Mouse (Mus musculus) stomach, postnatal 0 days (tissue): ENCODE results near the gene Yap1. TPM values are rescaled to one million over a fixed set of nuclear protein-coding genes. Genes with fewer than 3 reads are reported as not detected.

Source experiments
- ATAC-seq: fragments of 200-750 bp; cut with Nextera tagmentation; 2 replicates; pipeline ENCODE4 v1.8.0; 2017; ENCODE audit not compliant: low FRiP score, low TSS enrichment
- DNase-seq: peaks from one replicate; pipeline ENCODE4 v3.0.0-alpha.2; 2016; ENCODE audit warnings: low spot score
- H3K27ac ChIP-seq: fragments of 300-500 bp; sonication (generic); replicated peaks from 2 replicates; pipeline ENCODE4 v1.5.1; 2014; ENCODE audit warnings: mild to moderate bottlenecking, control low read depth
- H3K27me3 ChIP-seq: fragments of 300-500 bp; sonication (generic); 2 replicates; pipeline ENCODE4 v1.6.1; 2014; ENCODE audit warnings: low read length; ENCODE audit not compliant: control insufficient read depth, insufficient read depth
- H3K36me3 ChIP-seq: fragments of 300-500 bp; sonication (generic); 2 replicates; pipeline ENCODE4 v1.6.1; 2014; ENCODE audit warnings: low read length, mixed read lengths; ENCODE audit not compliant: control insufficient read depth, insufficient read depth
- H3K4me1 ChIP-seq: fragments of 300-500 bp; sonication (generic); replicated peaks from 2 replicates; pipeline ENCODE4 v1.6.1; 2014; ENCODE audit warnings: antibody characterized with exemption; ENCODE audit not compliant: control insufficient read depth, insufficient read depth
- H3K4me2 ChIP-seq: fragments of 300-500 bp; sonication (generic); replicated peaks from 2 replicates; pipeline ENCODE4 v1.6.1; 2014; ENCODE audit warnings: low read depth, mild to moderate bottlenecking, control low read depth, moderate library complexity
- H3K4me3 ChIP-seq: fragments of 300-500 bp; sonication (generic); 2 replicates; pipeline ENCODE4 v1.5.1; 2014; ENCODE audit warnings: low read depth, low read length, control low read depth
- H3K9ac ChIP-seq: fragments of 300-500 bp; sonication (generic); 2 replicates; pipeline ENCODE4 v1.6.1; 2014; ENCODE audit warnings: mild to moderate bottlenecking, low read length, control low read depth, mixed read lengths
- H3K9me3 ChIP-seq: fragments of 300-500 bp; sonication (generic); 2 replicates; pipeline ENCODE4 v1.6.1; 2016; ENCODE audit warnings: low read length; ENCODE audit not compliant: control insufficient read depth
- CTCF ChIP-seq: IDR thresholded peaks from 2 replicates; pipeline ENCODE4 v1.5.1; 2016; ENCODE audit warnings: antibody characterized with exemption, low read depth, mild to moderate bottlenecking, moderate library complexity
- EP300 ChIP-seq: optimal IDR thresholded peaks from 2 replicates; pipeline ENCODE3; 2016; ENCODE audit warnings: antibody characterized with exemption
- WGBS: fragments of 180-500 bp; shearing (Covaris S2); extraction: QIAGEN DNeasy Blood & Tissue Kit; methylation state at CpG from one replicate; pipeline ENCODE4 v1.1.7; 2014; 5-methylcytosine and 5-hydroxymethylcytosine counted together
- polyA plus RNA-seq: library from polyadenylated mRNA; unstranded; fragments of >200 nt; fragmentation: Nextera tagmentation; extraction: Ambion mirVana; gene quantifications from 2 replicates; pipeline ENCODE4 v1.2.1, GENCODE M21; 2015

Yap1 gene
- polyA plus RNA-seq, 1 experiment from 2014 or later: 13.6 TPM

DNA sequence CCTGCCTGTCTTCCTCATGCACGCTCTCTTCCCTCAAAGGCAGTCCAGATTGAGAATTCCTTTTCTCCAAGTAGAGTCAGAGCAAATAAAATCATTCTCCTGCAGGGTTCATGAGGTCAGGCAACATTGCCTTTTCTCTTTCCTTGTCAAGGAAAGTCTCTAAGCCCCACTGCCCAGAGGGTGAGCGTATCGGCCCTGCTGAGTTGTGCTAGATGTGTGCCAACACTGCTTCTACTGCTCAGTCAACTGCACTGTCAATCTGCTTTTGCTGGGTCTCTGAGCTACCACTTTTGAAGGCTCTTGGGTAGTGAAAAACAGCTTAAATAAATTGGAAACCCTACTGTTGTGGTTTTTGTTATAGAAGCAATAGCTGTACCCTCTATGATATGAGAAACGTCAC is 56.5 kb downstream of the Yap1 start:
- H3K4me1 ChIP-seq: no peaks in the 10 kb centered on the region
- no peak overlapping the region for H3K4me2 ChIP-seq
- no peaks in the 10 kb centered on the region for H3K27me3 ChIP-seq
- no peaks in the 10 kb centered on the region for H3K9me3 ChIP-seq
- no peak overlapping the region for H3K27ac ChIP-seq
- H3K4me3 ChIP-seq: no peak overlapping the region
- H3K36me3 ChIP-seq: peaks cover 7% of the 10 kb centered on the region
- DNase-seq: no peak
- no peak for ATAC-seq
- H3K9ac ChIP-seq: no peak overlapping the region
- TF ChIP-seq CTCF (no peak), EP300 (no peak)
- 76% methylated on average over 4 of the region's 4 CpGs for WGBS

DNA sequence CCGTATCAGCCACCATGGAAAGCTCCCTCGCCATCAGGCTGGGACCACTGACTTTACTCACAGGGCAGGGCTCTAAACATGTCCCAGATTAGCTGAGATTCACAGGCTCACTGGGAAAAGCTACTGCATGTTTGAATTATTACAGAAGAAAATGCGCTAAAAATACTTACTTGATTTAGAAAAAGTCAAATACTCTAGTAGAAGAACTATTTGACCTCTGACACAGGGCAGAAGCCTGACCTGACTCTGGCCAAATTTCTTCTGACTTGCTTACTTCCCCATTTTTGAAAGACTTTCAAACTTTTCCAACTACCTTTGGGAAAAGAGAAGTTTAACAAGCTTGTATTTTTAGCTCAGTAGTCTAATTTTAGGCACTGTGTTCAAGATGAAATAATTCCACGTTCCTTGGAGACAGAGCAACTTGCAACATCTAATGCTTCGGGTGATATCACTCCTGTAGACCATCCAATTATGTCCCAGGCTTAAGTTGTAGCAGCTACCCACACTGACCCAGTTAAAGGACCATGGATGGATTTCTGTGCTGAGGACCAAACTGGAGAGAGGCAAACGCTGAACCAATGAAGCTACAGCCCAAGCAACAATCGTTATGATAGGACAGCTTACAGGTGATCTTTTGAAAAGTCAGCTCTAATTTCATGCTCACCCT is 60.5 kb downstream of the Yap1 start:
- ATAC-seq (peak; percentile 32; the same call in 1 of the 2 replicates), DNase-seq (no peak)
- 78% methylated on average over 7 of the region's 7 CpGs for WGBS
- no peaks in the 10 kb centered on the region for H3K27me3 ChIP-seq
- no peak overlapping the region for H3K9ac ChIP-seq
- no peaks in the 10 kb centered on the region for H3K9me3 ChIP-seq
- H3K36me3 ChIP-seq: peaks cover 7% of the 10 kb centered on the region; the same call in 1 of the 2 replicates
- TF ChIP-seq CTCF (no peak), EP300 (no peak)
- no peak overlapping the region for H3K27ac ChIP-seq
- no peak overlapping the region for H3K4me3 ChIP-seq
- H3K4me1 ChIP-seq: no peaks in the 10 kb centered on the region
- no peak overlapping the region for H3K4me2 ChIP-seq

DNA sequence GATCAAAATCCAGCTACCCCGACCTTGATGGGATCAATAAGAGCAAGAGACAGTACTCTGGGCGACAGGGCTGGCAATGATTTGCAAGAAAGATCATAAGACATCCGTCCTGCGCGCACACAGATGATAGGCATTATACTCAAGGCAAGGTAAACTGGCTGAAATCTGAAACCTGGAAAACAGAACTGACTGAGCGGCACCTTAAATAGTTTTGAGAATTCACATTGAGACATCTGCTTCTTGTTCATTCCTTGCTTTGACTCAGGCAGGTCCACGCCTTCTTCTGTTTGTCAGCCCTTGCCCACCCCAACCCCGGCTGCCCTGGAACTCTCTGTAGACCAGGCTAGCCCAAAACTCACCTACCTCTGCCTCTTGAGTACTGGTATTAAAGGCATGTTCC is 61.7 kb downstream of the Yap1 start:
- H3K9ac ChIP-seq: no peak overlapping the region
- no peak for TF ChIP-seq CTCF
- TF ChIP-seq EP300: no peak
- no peak overlapping the region for H3K4me3 ChIP-seq
- ATAC-seq (no peak), DNase-seq (no peak)
- H3K27ac ChIP-seq: no peak overlapping the region
- peaks cover 5% of the 10 kb centered on the region; the same call in 1 of the 2 replicates for H3K36me3 ChIP-seq
- H3K4me2 ChIP-seq: no peak overlapping the region
- WGBS: 93% methylated on average over 8 of the region's 8 CpGs
- H3K4me1 ChIP-seq: no peaks in the 10 kb centered on the region
- H3K27me3 ChIP-seq: no peaks in the 10 kb centered on the region
- H3K9me3 ChIP-seq: no peaks in the 10 kb centered on the region

DNA sequence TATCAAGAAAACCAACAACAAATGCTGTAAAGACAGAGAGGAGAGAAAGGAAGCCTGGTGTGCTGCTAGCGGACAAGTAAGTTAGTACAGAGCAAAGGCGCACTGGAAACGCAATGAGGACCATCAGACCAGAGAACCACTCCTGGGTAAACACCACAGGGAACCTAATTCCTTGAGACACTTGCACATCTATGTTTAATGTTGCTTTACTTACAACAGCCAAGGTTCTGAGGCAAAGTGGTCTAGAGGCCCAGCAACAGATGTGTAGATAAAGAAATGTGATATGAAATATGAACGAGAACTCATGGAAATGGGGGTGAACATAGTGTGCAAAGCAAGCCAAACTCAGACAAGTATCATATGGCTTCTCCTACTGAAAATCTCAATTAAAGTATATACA is 64.3 kb downstream of the Yap1 start:
- Histone ChIP-seq H3K4me1 (no peaks in the 10 kb centered on the region), H3K9ac (no peak overlapping the region), H3K9me3 (no peaks in the 10 kb centered on the region), H3K4me3 (no peak overlapping the region), H3K27ac (no peak overlapping the region), H3K27me3 (no peaks in the 10 kb centered on the region), H3K36me3 (peaks cover 22% of the 10 kb centered on the region), H3K4me2 (no peak overlapping the region)
- ATAC-seq (no peak), DNase-seq (no peak)
- no peak for TF ChIP-seq CTCF
- no peak for TF ChIP-seq EP300
- WGBS: 93% methylated on average over 4 of the region's 4 CpGs

DNA sequence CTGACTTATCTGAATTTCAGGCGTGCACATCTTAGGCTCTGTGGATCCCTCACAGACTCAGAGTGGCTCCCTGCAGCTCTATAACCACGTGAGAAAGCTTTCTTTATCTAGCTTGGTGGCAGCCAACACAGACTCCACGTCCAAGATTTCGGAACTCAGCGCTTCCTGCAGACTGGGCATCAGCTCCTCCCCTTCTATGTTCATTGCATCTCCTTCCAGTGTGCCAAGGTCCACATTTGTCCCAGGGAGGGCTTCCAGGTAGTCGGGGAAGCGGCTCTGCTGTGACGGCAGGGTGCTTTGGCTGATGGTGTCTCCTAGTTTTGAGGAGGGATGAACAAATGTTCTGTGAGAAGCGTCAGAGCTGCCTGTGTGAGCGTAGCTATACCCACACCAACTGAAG is 70.0 kb downstream of the Yap1 start:
- ATAC-seq (no peak), DNase-seq (no peak)
- peaks cover 27% of the 10 kb centered on the region for H3K36me3 ChIP-seq
- H3K27me3 ChIP-seq: no peaks in the 10 kb centered on the region
- no peaks in the 10 kb centered on the region for H3K9me3 ChIP-seq
- no peak overlapping the region for H3K27ac ChIP-seq
- H3K4me3 ChIP-seq: no peak overlapping the region
- no peaks in the 10 kb centered on the region for H3K4me1 ChIP-seq
- no peak overlapping the region for H3K4me2 ChIP-seq
- 97% methylated on average over 10 of the region's 10 CpGs for WGBS
- no peak for TF ChIP-seq EP300
- TF ChIP-seq CTCF: no peak
- no peak overlapping the region for H3K9ac ChIP-seq

DNA sequence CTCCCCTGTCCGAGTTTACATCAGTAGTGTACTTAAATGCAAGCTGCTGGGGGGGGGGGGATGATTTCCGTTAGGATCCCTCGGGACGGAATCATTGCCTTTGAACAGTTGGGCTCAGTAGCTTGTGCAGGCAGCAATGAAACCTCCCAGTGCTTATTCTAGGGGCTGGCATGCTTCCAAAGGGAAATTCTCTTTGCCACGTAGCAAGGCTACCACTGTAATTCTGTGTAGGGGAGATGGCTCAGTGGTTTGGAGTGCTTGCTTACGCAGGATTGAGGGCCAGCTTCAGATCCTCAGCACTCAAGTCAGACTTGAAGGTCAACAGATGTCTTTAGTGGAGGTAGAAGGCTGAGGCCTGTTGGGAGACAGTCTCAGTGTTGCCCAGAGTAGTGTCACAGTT is 74.8 kb downstream of the Yap1 start:
- H3K27ac ChIP-seq: no peak overlapping the region
- no peak for DNase-seq
- H3K36me3 ChIP-seq: peaks cover 6% of the 10 kb centered on the region
- H3K4me2 ChIP-seq: no peak overlapping the region
- H3K9ac ChIP-seq: no peak overlapping the region
- no peaks in the 10 kb centered on the region for H3K9me3 ChIP-seq
- no peak overlapping the region for H3K4me3 ChIP-seq
- H3K27me3 ChIP-seq: no peaks in the 10 kb centered on the region
- no peak for ATAC-seq
- H3K4me1 ChIP-seq: no peaks in the 10 kb centered on the region
- 54% methylated on average over 6 of the region's 6 CpGs for WGBS
- TF ChIP-seq EP300: no peak
- no peak for TF ChIP-seq CTCF
